Mouse (Mus musculus): ENCODE measurements around the gene Slx4. TPM values are rescaled to one million over a fixed set of nuclear protein-coding genes. Genes with fewer than 3 reads are reported as not detected.

Gene Slx4
- polyA plus RNA-seq (2021; fragmentation: Nextera tagmentation): 8.0 and 8.7 TPM in 2 replicates
- long read RNA-seq, experiment 1, partial matches to known transcripts: 9 of 17 reads
- long read RNA-seq, experiment 1, other reads (novel, unspliced or antisense): 6 of 17 reads
- long read RNA-seq, experiment 2, partial matches to known transcripts: 3 of 5 reads
- long read RNA-seq, experiment 2, other reads (novel, unspliced or antisense): 0 of 5 reads

DNA sequence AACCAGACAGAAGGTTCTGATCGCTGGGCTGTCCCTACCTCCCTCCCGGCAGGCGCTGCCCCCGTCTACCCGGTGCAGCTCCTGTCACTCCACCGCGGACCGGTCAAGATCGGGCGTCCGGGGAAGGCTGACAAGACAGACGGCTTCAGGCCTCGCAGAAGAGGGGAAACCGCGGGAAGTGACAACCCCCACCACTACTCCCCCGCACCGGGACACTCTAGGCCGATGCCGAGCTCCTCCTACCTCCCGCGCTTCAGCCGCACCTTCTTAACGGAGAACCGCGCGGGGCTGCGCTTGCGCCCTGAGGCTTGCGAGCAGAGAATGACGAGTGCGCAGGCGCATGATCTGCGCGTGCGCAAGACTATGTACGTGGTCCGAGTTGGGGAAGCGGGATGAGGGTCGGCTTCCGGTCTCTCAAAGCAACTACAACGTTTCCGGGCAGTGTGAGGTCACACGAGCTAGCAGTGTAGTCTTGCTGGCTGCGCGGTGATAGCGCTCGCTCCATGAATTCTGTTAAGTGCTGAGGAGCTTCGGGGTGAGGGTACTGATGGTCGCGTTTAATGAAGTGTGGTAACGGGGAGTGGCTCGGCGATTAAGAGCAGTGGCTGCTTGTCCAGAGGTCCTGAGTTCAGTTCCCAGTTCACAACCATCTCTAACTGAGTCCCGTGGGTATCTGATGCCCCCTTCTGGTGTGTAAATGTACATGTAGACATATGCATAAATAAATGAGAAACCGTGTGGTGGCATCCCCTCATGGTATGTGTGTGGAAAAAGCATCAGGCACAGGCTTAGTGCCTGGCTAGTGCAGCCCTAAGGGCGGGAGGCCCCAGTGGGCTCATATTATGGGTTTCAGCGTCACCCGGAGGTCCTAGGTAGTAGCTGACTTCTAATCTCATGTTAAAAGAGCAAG lies at the start of gene Slx4:
Gene Slx4, minus strand, starts transcription at position 282 of the 910 bp plus-strand sequence.

DNA sequence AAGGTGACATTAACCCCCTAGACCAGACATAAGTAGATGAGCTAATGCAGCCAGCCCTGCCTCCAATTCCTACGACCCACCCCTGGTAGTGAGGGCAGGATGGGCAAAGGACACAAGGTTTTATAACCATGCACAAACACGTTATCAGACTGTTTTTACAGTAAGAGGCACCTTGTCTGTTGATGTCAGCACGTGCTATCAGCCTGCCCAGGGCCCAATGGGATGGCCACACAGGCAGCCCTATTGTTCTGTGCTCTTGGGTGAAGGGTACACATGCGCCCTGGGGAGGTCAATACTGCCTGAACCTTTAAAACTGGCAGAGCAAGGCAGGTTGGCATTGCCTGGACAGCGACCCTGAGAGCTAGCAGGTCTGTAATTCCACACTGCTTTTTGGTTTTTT lies 33.2 kb upstream of the Slx4 start, which contains the start of gene Dnase1:
Gene Dnase1, plus strand, starts transcription at position 136 of the 400 bp plus-strand sequence.

DNA sequence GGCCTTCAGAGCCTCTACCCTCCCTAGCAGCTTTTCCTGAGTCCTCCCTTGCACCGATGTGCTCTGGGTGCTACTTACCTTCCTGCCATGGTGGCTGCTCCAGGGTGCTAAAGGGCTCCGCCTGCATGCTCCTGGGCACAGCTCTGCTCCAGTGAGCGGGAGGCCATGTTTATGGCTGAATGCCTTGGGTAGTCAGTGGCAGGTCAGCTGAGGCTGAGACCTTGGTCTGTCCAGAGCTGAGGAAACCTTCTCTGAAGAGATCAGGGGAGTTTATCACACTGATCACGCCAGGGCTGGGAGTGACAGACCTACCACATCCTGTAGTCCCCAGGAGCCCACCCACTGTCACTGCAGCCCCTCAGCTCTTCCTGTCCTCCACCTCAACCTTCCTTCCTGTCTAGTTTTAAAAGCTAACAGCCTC lies 27.3 kb downstream of the Slx4 start, which contains the start of gene Nlrc3:
Gene Nlrc3, minus strand, starts transcription at position 382 of the 421 bp plus-strand sequence.

Other genes with a start within 250 kb of the Slx4 start
- not detected in 2 replicates for gene Olfr15, start 172.9 kb downstream of the Slx4 start, polyA plus RNA-seq (2021; fragmentation: Nextera tagmentation)
- gene Zfp174, start 156.5 kb downstream of the Slx4 start, polyA plus RNA-seq (2021; fragmentation: Nextera tagmentation): 1.2 and 1.3 TPM in 2 replicates
- 82.1 and 85.9 TPM in 2 replicates for gene Naa60, start 131.4 kb downstream of the Slx4 start, polyA plus RNA-seq (2021; fragmentation: Nextera tagmentation)
- 3.8 and 6.6 TPM in 2 replicates for gene Zfp597, start 119.2 kb downstream of the Slx4 start, polyA plus RNA-seq (2021; fragmentation: Nextera tagmentation)
- 7.8 and 12.0 TPM in 2 replicates for gene Gm20695, start 119.1 kb downstream of the Slx4 start, polyA plus RNA-seq (2021; fragmentation: Nextera tagmentation)
- gene 1700037C18Rik, start 95.1 kb downstream of the Slx4 start, polyA plus RNA-seq (2021; fragmentation: Nextera tagmentation): 9.5 and 9.8 TPM in 2 replicates
- gene Cluap1, start 95.0 kb downstream of the Slx4 start, polyA plus RNA-seq (2021; fragmentation: Nextera tagmentation): 27.6 and 30.3 TPM in 2 replicates
- 0.16 TPM in 1 of 2 replicates, not detected in the other for gene Nlrc3, start 27.1 kb downstream of the Slx4 start, polyA plus RNA-seq (2021; fragmentation: Nextera tagmentation)
- gene Dnase1, start 33.2 kb upstream of the Slx4 start, polyA plus RNA-seq (2021; fragmentation: Nextera tagmentation): 1.0 and 1.5 TPM in 2 replicates
- gene Trap1, start 74.1 kb upstream of the Slx4 start, polyA plus RNA-seq (2021; fragmentation: Nextera tagmentation): 28.9 and 36.9 TPM in 2 replicates
- gene Crebbp, start 210.2 kb upstream of the Slx4 start, polyA plus RNA-seq (2021; fragmentation: Nextera tagmentation): 16.3 and 16.4 TPM in 2 replicates